Comparison of ENCODE assay signal across 8 mouse cellular contexts in the genomic region with DNA sequence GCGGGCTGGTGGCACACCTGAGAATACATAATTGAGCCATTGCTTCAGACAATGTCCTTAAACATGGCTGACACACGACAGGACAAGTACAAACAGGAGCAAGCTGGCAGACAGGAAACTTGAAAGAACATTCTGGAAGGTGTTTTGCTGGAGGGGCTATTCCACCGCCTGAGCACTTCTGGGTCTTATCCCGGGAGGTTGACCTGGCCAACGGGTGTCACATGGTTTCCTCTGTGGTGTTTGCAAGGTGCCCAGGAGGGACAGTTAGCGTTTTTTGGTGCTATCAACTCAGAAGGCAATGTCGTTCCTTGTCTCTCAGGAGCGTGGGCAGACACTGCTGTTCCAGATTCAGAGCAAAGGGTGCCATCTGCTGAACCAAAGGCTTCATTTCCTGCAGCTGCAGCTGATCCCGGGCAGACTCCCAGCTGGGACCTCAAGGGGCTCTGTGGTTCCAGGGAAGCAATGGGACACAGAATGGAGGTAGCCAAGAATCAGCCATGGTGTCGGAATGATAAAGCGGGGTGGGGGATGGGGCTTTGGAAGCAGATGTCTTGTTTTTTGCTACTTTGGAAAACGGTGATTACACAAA.
DNase-seq lines count a peak whose midpoint lies in the region; ATAC-seq lines count a peak whose summit lies in the region.

No protein-coding gene starts in this region.

- ATAC-seq in heart, embryonic 12.5 days (ENCODE audit: insufficient number of reproducible peaks, low FRiP score): no peak

- DNase-seq in heart, adult 11 months: peak; percentile 80
- DNase-seq in NIH3T3 (ENCODE audit: low read depth): peak; percentile 5
- peak; percentile 34 for DNase-seq in gastrocnemius, postnatal 14 days
- DNase-seq in mesoderm, embryonic 11.5 days (ENCODE audit: low read depth, low spot score): peak; percentile 6
- DNase-seq in urinary bladder, postnatal 14 days (ENCODE audit: low spot score): no peak
- DNase-seq in thymus, postnatal 10 days (ENCODE audit: low spot score in 2 of 2): no peak
- DNase-seq in thymus, adult 18-20 months: no peak

- no peak overlapping the region for H3K27ac ChIP-seq in heart, embryonic 12.5 days (ENCODE audit: poor library complexity, severe bottlenecking)

- no peaks in the 10 kb centered on the region for H3K27me3 ChIP-seq in heart, embryonic 12.5 days (replicated peaks)

- no peak overlapping the region for H3K4me2 ChIP-seq in heart, embryonic 12.5 days

- no peaks in the 10 kb centered on the region for H3K9me3 ChIP-seq in heart, embryonic 12.5 days (replicated peaks)

- 58% methylated on average over 12 of the region's 12 CpGs for WGBS in heart, embryonic 12.5 days

- intact Hi-C loops in gastrocnemius, postnatal 14 days (cut with DNase I; ENCODE audit: low total_unique reads): no loop called here

- no peak overlapping the region for H3K4me3 ChIP-seq in heart, embryonic 12.5 days

- no peak overlapping the region for H3K9ac ChIP-seq in heart, embryonic 12.5 days

- no peaks in the 10 kb centered on the region for H3K4me1 ChIP-seq in heart, embryonic 12.5 days (replicated peaks)

- H3K36me3 ChIP-seq in heart, embryonic 12.5 days: no peaks in the 10 kb centered on the region

Comparison
In these comparisons a context has a peak if more than half of its experiments do, and no peak if none do; other contexts are left out.
1. DNase-seq: peak in heart, adult 11 months (single experiment), NIH3T3 (single experiment), gastrocnemius, postnatal 14 days (single experiment) and mesoderm, embryonic 11.5 days (single experiment); none in urinary bladder, postnatal 14 days (single experiment), thymus, postnatal 10 days (0 of 2) and thymus, adult 18-20 months (0 of 2).